Mouse (Mus musculus): ENCODE results near the gene Hsf4. TPM values are rescaled to one million over a fixed set of nuclear protein-coding genes. Genes with fewer than 3 reads are reported as not detected.

Hsf4 gene
- polyA plus RNA-seq, 1 experiment from 2014 or later = 0.40 TPM

DNA sequence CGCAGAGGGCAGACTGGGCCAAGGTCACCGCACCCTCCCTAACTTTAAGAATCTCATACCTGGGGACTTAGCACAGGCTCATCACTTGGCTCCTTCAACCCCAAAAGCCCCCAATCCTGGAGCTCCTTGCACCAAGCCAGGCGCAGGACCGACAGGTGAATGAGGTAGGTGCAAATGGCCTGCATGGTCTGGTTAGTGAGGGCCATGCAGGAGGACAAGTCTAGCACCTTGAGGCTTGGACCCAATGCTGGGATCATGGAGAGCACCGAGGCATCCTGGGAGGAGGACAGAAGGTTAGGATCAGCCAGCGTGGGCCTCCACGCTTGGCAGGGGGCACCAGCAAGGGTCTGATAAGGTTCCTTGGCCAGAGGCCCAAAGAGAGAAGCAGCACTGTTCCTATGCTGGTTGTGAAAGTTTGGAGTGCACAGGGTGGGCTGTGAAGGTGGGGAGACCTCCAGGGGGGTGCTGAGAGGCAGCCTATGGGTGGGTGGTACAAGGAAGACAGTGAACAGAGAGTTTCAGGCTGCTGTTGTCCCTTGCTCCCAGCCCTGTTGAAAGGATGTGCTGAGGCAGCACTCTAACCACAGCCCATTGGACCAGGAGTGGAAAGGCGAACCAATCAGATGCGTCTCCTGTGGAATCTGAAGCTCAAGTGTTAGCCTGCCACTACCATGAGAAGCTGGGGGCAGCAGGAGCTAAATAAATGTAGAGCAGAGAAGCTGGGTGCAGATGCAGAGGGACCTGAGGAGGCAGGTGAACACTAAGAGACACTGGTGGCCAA, 44.2 kb downstream of the Hsf4 start:
- ATAC-seq = no peak
- H3K36me3 ChIP-seq (ENCODE audit: control insufficient read depth, insufficient read depth, low read length) = peaks cover 22% of the 10 kb centered on the region
- WGBS = 85% methylated on average over 9 of the region's 9 CpGs

DNA sequence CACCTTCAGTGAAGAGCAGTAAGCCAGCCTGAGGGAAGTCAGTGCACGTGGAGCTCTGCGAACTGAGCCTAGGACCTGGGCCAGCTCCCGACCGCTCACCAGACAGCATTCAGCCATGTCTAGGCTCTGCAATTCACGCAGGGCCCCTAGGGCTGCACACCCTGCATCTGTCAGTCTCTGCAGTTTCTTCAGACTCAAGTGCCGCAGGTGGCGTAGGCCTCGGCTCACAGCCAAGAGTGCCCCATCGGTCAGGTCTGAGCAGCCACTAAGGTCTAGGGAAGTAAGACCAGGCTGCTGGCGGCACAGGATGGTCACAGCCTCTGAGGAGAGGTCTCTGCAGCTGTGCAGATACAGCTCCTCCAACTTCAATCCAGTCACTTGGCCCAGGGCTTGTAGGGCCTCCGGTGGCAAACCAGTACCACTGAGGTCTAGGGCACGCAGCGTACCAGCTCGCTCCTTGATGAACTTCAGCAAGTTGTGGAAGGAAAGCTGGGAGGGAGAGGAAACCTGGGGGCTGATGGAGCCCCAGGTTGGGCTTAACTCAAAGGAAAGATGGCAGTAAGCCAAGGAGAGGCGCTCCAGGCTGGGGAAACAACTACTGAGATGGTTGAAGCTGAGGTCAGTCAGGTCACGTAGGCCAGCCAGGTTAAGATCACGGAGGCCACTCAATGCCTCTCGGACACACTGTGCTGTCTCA, 45.6 kb downstream of the Hsf4 start:
- ATAC-seq = no peak
- no peak overlapping the region for H3K27ac ChIP-seq (ENCODE audit: low read length)
- H3K9me3 ChIP-seq (replicated peaks; ENCODE audit: control insufficient read depth, low read length, poor library complexity, severe bottlenecking) = no peaks in the 10 kb centered on the region
- no peak overlapping the region for H3K9ac ChIP-seq (ENCODE audit: low read depth, low read length)
- H3K36me3 ChIP-seq (ENCODE audit: control insufficient read depth, insufficient read depth, low read length) = peaks cover 20% of the 10 kb centered on the region
- no peaks in the 10 kb centered on the region for H3K27me3 ChIP-seq (ENCODE audit: control insufficient read depth, insufficient read depth, low read depth, low read length)
- H3K4me2 ChIP-seq (ENCODE audit: low read length) = no peak overlapping the region
- H3K4me1 ChIP-seq (ENCODE audit: control insufficient read depth, insufficient read depth, low read length) = no peaks in the 10 kb centered on the region
- no peak overlapping the region for H3K4me3 ChIP-seq (ENCODE audit: low read depth, low read length)
- 94% methylated on average over 18 of the region's 18 CpGs for WGBS

More for the DNA sequence above, 44.2 kb downstream of the Hsf4 start:
- Histone ChIP-seq H3K9me3 (replicated peaks; ENCODE audit: control insufficient read depth, low read length, poor library complexity, severe bottlenecking) (no peaks in the 10 kb centered on the region), H3K4me2 (ENCODE audit: low read length) (no peak overlapping the region), H3K4me3 (ENCODE audit: low read depth, low read length) (no peak overlapping the region), H3K4me1 (ENCODE audit: control insufficient read depth, insufficient read depth, low read length) (no peaks in the 10 kb centered on the region), H3K27ac (ENCODE audit: low read length) (no peak overlapping the region), H3K27me3 (ENCODE audit: control insufficient read depth, insufficient read depth, low read depth, low read length) (no peaks in the 10 kb centered on the region), H3K9ac (ENCODE audit: low read depth, low read length) (no peak overlapping the region)

DNA sequence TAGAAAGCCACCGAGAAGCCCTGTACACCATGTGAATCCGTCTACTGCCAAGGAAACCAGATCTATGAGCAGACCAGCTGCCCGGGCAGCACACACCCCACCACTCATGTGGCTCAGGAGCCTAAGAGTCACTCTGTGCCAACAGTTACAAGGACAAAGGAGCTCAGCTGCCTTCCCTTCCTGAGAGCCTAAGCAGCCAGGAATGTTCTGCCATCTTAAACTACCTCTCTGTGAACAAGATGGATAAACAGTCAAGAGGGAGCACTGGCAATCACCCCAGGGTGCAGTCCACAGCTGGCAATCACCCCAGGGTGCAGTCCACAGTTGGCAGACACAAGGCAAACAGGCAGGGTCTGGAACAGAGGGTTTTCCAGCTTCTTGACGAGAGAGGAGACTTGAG, 48.3 kb downstream of the Hsf4 start:
- Histone ChIP-seq H3K9ac (ENCODE audit: low read depth, low read length) (no peak overlapping the region), H3K27me3 (ENCODE audit: control insufficient read depth, insufficient read depth, low read depth, low read length) (no peaks in the 10 kb centered on the region), H3K9me3 (replicated peaks; ENCODE audit: control insufficient read depth, low read length, poor library complexity, severe bottlenecking) (no peaks in the 10 kb centered on the region), H3K4me3 (ENCODE audit: low read depth, low read length) (no peak overlapping the region), H3K27ac (ENCODE audit: low read length) (no peak overlapping the region), H3K4me2 (ENCODE audit: low read length) (no peak overlapping the region), H3K4me1 (ENCODE audit: control insufficient read depth, insufficient read depth, low read length) (no peaks in the 10 kb centered on the region), H3K36me3 (ENCODE audit: control insufficient read depth, insufficient read depth, low read length) (peaks cover 15% of the 10 kb centered on the region)
- 96% methylated on average over 4 of the region's 4 CpGs for WGBS
- ATAC-seq = no peak

DNA sequence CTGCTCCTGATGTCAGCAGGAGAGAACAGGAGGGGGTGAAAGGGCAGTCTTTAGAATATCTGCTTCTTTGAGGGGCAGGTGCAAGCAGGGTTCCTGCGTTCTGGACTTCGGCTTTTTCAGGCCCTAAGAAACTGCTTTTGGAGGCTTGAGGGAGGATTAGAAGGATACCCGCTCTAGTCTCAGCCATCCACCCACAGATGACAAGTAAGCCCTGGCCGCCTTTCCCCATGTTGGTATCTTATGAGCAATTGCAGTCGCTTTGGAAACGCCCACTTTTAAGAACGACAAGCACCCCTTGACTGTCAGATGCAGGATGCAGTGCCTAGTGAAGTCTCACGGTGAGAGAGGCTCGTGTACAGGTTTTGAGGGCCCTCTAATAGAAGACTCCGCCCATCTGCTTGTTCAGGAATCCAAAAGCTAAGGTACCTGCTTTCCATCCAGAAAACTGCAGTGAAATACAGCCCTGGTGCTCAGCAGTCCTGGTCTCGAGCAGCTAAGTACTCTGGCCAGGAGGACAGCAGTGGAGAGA, 49.1 kb downstream of the Hsf4 start:
- Histone ChIP-seq H3K36me3 (ENCODE audit: control insufficient read depth, insufficient read depth, low read length) (peaks cover 15% of the 10 kb centered on the region), H3K4me1 (ENCODE audit: control insufficient read depth, insufficient read depth, low read length) (no peaks in the 10 kb centered on the region), H3K9ac (ENCODE audit: low read depth, low read length) (no peak overlapping the region), H3K27ac (ENCODE audit: low read length) (no peak overlapping the region), H3K4me2 (ENCODE audit: low read length) (no peak overlapping the region), H3K9me3 (replicated peaks; ENCODE audit: control insufficient read depth, low read length, poor library complexity, severe bottlenecking) (no peaks in the 10 kb centered on the region), H3K27me3 (ENCODE audit: control insufficient read depth, insufficient read depth, low read depth, low read length) (no peaks in the 10 kb centered on the region), H3K4me3 (ENCODE audit: low read depth, low read length) (no peak overlapping the region)
- 84% methylated on average over 11 of the region's 11 CpGs for WGBS
- ATAC-seq = no peak

- WGBS = 97% methylated on average over 4 of the region's 4 CpGs
- H3K4me3 ChIP-seq (ENCODE audit: low read depth, low read length) = no peak overlapping the region
These were observed 53.6 kb downstream of the Hsf4 start for GRCm38 (mm10) chr8:105323183-105323582.

More at GRCm38 (mm10) chr8:105323183-105323582, 53.6 kb downstream of the Hsf4 start:
- H3K9ac ChIP-seq (ENCODE audit: low read depth, low read length) = no peak overlapping the region
- peaks cover 2% of the 10 kb centered on the region; the same call in 1 of the 2 replicates for H3K36me3 ChIP-seq (ENCODE audit: control insufficient read depth, insufficient read depth, low read length)
- H3K27ac ChIP-seq (ENCODE audit: low read length) = no peak overlapping the region
- no peak overlapping the region for H3K4me2 ChIP-seq (ENCODE audit: low read length)
- H3K4me1 ChIP-seq (ENCODE audit: control insufficient read depth, insufficient read depth, low read length) = peaks cover 17% of the 10 kb centered on the region
- H3K27me3 ChIP-seq (ENCODE audit: control insufficient read depth, insufficient read depth, low read depth, low read length) = no peaks in the 10 kb centered on the region
- no peak for ATAC-seq
- H3K9me3 ChIP-seq (replicated peaks; ENCODE audit: control insufficient read depth, low read length, poor library complexity, severe bottlenecking) = no peaks in the 10 kb centered on the region

MicroRNAs encoded within 50 kb of the gene (microRNA counts, 519-probe panel; counts per million panel counts)
- 1,942 counts per million, percentile 44 among the panel's probes with 10 or more counts for microRNA mmu-miR-328

Small RNA genes lying within 50 kb of the gene (microRNA-seq; reads per million reads assigned to microRNA genes)
- gene Gm27320 (not detected), gene Mir328 (482 reads per million, percentile 72 among the genes with 10 or more reads in this experiment)

Other genes starting within 250 kb of the Hsf4 start
- gene Ces3a, start 221.2 kb upstream of the Hsf4 start, polyA plus RNA-seq (2015; fragmentation: Nextera tagmentation; extraction: Ambion mirVana) = not detected in 2 replicates
- gene Ces3b, start 186.0 kb upstream of the Hsf4 start, polyA plus RNA-seq (2015; fragmentation: Nextera tagmentation; extraction: Ambion mirVana) = not detected in 2 replicates
- gene Ces4a, start 138.0 kb upstream of the Hsf4 start, polyA plus RNA-seq (2015; fragmentation: Nextera tagmentation; extraction: Ambion mirVana) = not detected in 2 replicates
- gene Cbfb, start 99.1 kb upstream of the Hsf4 start, polyA plus RNA-seq (2015; fragmentation: Nextera tagmentation; extraction: Ambion mirVana) = 19.7 and 22.9 TPM in 2 replicates
- 34.6 and 37.5 TPM in 2 replicates for gene D230025D16Rik, start 44.7 kb upstream of the Hsf4 start, polyA plus RNA-seq (2015; fragmentation: Nextera tagmentation; extraction: Ambion mirVana)
- gene B3gnt9, start 14.6 kb upstream of the Hsf4 start, polyA plus RNA-seq (2015; fragmentation: Nextera tagmentation; extraction: Ambion mirVana) = 5.8 and 8.9 TPM in 2 replicates
- 12.8 and 14.0 TPM in 2 replicates for gene Tradd, start 5.2 kb upstream of the Hsf4 start, polyA plus RNA-seq (2015; fragmentation: Nextera tagmentation; extraction: Ambion mirVana)
- gene Fbxl8, start 5.2 kb upstream of the Hsf4 start, polyA plus RNA-seq (2015; fragmentation: Nextera tagmentation; extraction: Ambion mirVana) = 0.82 and 1.1 TPM in 2 replicates
- gene Nol3, start 6.3 kb downstream of the Hsf4 start, polyA plus RNA-seq (2015; fragmentation: Nextera tagmentation; extraction: Ambion mirVana) = 4.5 and 4.7 TPM in 2 replicates
- gene 4931428F04Rik, start 20.1 kb downstream of the Hsf4 start, polyA plus RNA-seq (2015; fragmentation: Nextera tagmentation; extraction: Ambion mirVana) = 168 and 175 TPM in 2 replicates
- 10.5 and 12.0 TPM in 2 replicates for gene Exoc3l, start 26.3 kb downstream of the Hsf4 start, polyA plus RNA-seq (2015; fragmentation: Nextera tagmentation; extraction: Ambion mirVana)
- 40.1 and 41.6 TPM in 2 replicates for gene E2f4, start 27.9 kb downstream of the Hsf4 start, polyA plus RNA-seq (2015; fragmentation: Nextera tagmentation; extraction: Ambion mirVana)
- gene Elmo3, start 35.8 kb downstream of the Hsf4 start, polyA plus RNA-seq (2015; fragmentation: Nextera tagmentation; extraction: Ambion mirVana) = 0.88 and 1.1 TPM in 2 replicates
- 0.83 and 0.88 TPM in 2 replicates for gene Lrrc29, start 56.5 kb downstream of the Hsf4 start, polyA plus RNA-seq (2015; fragmentation: Nextera tagmentation; extraction: Ambion mirVana)
- gene Tmem208, start 56.6 kb downstream of the Hsf4 start, polyA plus RNA-seq (2015; fragmentation: Nextera tagmentation; extraction: Ambion mirVana) = 118 and 143 TPM in 2 replicates
- gene Fhod1, start 78.2 kb downstream of the Hsf4 start, polyA plus RNA-seq (2015; fragmentation: Nextera tagmentation; extraction: Ambion mirVana) = 0.49 and 1.0 TPM in 2 replicates
- gene Slc9a5, start 79.0 kb downstream of the Hsf4 start, polyA plus RNA-seq (2015; fragmentation: Nextera tagmentation; extraction: Ambion mirVana) = 13.3 and 15.1 TPM in 2 replicates
- 2.4 and 2.7 TPM in 2 replicates for gene Plekhg4, start 103.5 kb downstream of the Hsf4 start, polyA plus RNA-seq (2015; fragmentation: Nextera tagmentation; extraction: Ambion mirVana)
- not detected in 2 replicates for gene Kctd19, start 143.7 kb downstream of the Hsf4 start, polyA plus RNA-seq (2015; fragmentation: Nextera tagmentation; extraction: Ambion mirVana)
- gene Lrrc36, start 143.8 kb downstream of the Hsf4 start, polyA plus RNA-seq (2015; fragmentation: Nextera tagmentation; extraction: Ambion mirVana) = 0.85 and 0.89 TPM in 2 replicates
- gene Tppp3, start 201.7 kb downstream of the Hsf4 start, polyA plus RNA-seq (2015; fragmentation: Nextera tagmentation; extraction: Ambion mirVana) = 153 and 159 TPM in 2 replicates
- 33.6 and 38.4 TPM in 2 replicates for gene Zdhhc1, start 227.1 kb downstream of the Hsf4 start, polyA plus RNA-seq (2015; fragmentation: Nextera tagmentation; extraction: Ambion mirVana)
- 2.7 and 3.6 TPM in 2 replicates for gene Hsd11b2, start 249.0 kb downstream of the Hsf4 start, polyA plus RNA-seq (2015; fragmentation: Nextera tagmentation; extraction: Ambion mirVana)

All from midbrain, embryonic 16.5 days (tissue).